Mouse (Mus musculus) brain, adult 2 months (tissue): ENCODE data around the gene Olfr370.
"Not testable (repeated sequence)": the region's sequence is repeated elsewhere in the genome, so short reads cannot be mapped to it uniquely, and the experiment has no call there.

Source experiments
- DNase-seq: peaks from one replicate; pipeline ENCODE4 v3.0.0; 2011; ENCODE audit warnings: low read depth, low spot score

The Olfr370 gene

GRCm38 (mm10) chr8:83535736-83536135 is at the start of gene Olfr370:
Olfr370 (plus strand) TSS chr8:83535780.
- DNase-seq: no peak

GRCm38 (mm10) chr8:83511696-83512095 is 23.9 kb upstream of the Olfr370 start:
- no peak for DNase-seq

GRCm38 (mm10) chr8:83520432-83520831 is 15.1 kb upstream of the Olfr370 start:
- no peak for DNase-seq

- not testable (repeated sequence) for DNase-seq
These were observed 14.7 kb upstream of the Olfr370 start for GRCm38 (mm10) chr8:83520907-83521306.

GRCm38 (mm10) chr8:83521310-83521709 is 14.3 kb upstream of the Olfr370 start:
- DNase-seq: no peak

- no peak for DNase-seq
These were observed 778 bp upstream of the Olfr370 start for GRCm38 (mm10) chr8:83534802-83535201.

GRCm38 (mm10) chr8:83562669-83563068 is 27.1 kb downstream of the Olfr370 start:
- no peak for DNase-seq

GRCm38 (mm10) chr8:83563246-83563645 is 27.7 kb downstream of the Olfr370 start:
- DNase-seq: peak; percentile 3

- DNase-seq: peak; percentile 16
These were observed 30.3 kb downstream of the Olfr370 start for GRCm38 (mm10) chr8:83565731-83566375.

GRCm38 (mm10) chr8:83566469-83567395 is 31.2 kb downstream of the Olfr370 start, which contains the start of gene Ndufb7:
Ndufb7 (plus strand) TSS chr8:83566671.
- DNase-seq: peak; percentile 96

GRCm38 (mm10) chr8:83567668-83568067 is 32.1 kb downstream of the Olfr370 start:
- DNase-seq: peak; percentile 12

GRCm38 (mm10) chr8:83568128-83568527 is 32.5 kb downstream of the Olfr370 start:
- DNase-seq: peak; percentile 5

GRCm38 (mm10) chr8:83568755-83569154 is 33.2 kb downstream of the Olfr370 start:
- peak; percentile 2 for DNase-seq

GRCm38 (mm10) chr8:83569165-83569564 is 33.6 kb downstream of the Olfr370 start:
- DNase-seq: peak; percentile 6

- peak; percentile 10 for DNase-seq
These were observed 34.9 kb downstream of the Olfr370 start for GRCm38 (mm10) chr8:83570272-83571000.

- not testable (repeated sequence) for DNase-seq
These were observed 35.4 kb downstream of the Olfr370 start for GRCm38 (mm10) chr8:83571001-83571340.

- no peak for DNase-seq
These were observed 36.2 kb downstream of the Olfr370 start for GRCm38 (mm10) chr8:83571791-83572190.

- DNase-seq: no peak
These were observed 36.7 kb downstream of the Olfr370 start for GRCm38 (mm10) chr8:83572246-83572812.

GRCm38 (mm10) chr8:83573140-83573875 is 37.7 kb downstream of the Olfr370 start:
- peak; percentile 46 for DNase-seq

- DNase-seq: peak; percentile 24
These were observed 39.2 kb downstream of the Olfr370 start for GRCm38 (mm10) chr8:83574631-83575315.
